Mouse (Mus musculus) cortical plate, adult 2 months (tissue): ENCODE measurements around the gene Taf1c. TPM values are rescaled to one million over a fixed set of nuclear protein-coding genes. Genes with fewer than 3 reads are reported as not detected.

Source experiments
- H3K27ac ChIP-seq: fragments of 200-500 bp; 2 replicates; pipeline ENCODE4 v1.5.1; 2012; ENCODE audit warnings: low read length, control low read depth, inconsistent platforms; ENCODE audit not compliant: insufficient read depth
- H3K4me1 ChIP-seq: fragments of 200-500 bp; 2 replicates; pipeline ENCODE4 v1.6.1; 2011; ENCODE audit warnings: low read length; ENCODE audit not compliant: control insufficient read depth, insufficient read depth
- H3K4me3 ChIP-seq: fragments of 200-500 bp; 2 replicates; pipeline ENCODE4 v1.5.1; 2011; ENCODE audit warnings: mild to moderate bottlenecking, low read length, control low read depth; ENCODE audit not compliant: insufficient read depth
- CTCF ChIP-seq: fragments of 200-500 bp; IDR thresholded peaks from 2 replicates; pipeline ENCODE4 v1.5.1; 2011; ENCODE audit warnings: mild to moderate bottlenecking, control low read depth, low read length; ENCODE audit not compliant: insufficient read depth; ENCODE audit errors: extremely low read depth
- POLR2A ChIP-seq: fragments of 200-500 bp; IDR thresholded peaks from 2 replicates; pipeline ENCODE4 v1.6.1; 2011; ENCODE audit warnings: mild to moderate bottlenecking, low read length, control low read depth; ENCODE audit not compliant: insufficient read depth; ENCODE audit errors: extremely low read depth
- polyA plus RNA-seq: library from polyadenylated mRNA; depleted of rRNA; stranded (reverse); fragments of >200 nt; gene quantifications from 2 replicates; pipeline ENCODE4 v1.2.3, GENCODE M21; 2012

Gene Taf1c
- polyA plus RNA-seq, 1 experiment = 16.6 TPM

DNA sequence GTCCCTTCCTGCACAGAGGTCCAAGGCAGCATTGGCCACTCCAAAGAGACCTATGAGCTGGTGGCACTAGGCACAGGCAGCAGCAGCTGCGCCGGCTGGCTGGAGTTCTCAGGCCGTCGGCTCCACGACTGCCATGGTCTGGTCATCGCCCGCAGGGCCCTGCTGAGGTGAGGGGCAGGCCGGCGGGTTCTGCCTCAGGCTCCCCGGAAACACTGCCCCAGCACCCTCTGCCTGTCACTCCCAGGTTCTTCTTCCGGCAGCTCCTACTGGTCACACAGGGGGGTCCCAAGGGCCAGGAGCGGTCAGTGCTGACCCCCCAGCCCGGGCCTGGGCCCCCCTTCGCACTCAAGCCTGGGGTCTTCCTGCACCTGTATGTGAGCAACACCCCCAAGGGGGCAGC is 10.1 kb upstream of the Taf1c start:
- Histone ChIP-seq H3K4me1 (no peaks in the 10 kb centered on the region), H3K4me3 (no peak overlapping the region)
- TF ChIP-seq POLR2A (no peak), CTCF (no peak)

DNA sequence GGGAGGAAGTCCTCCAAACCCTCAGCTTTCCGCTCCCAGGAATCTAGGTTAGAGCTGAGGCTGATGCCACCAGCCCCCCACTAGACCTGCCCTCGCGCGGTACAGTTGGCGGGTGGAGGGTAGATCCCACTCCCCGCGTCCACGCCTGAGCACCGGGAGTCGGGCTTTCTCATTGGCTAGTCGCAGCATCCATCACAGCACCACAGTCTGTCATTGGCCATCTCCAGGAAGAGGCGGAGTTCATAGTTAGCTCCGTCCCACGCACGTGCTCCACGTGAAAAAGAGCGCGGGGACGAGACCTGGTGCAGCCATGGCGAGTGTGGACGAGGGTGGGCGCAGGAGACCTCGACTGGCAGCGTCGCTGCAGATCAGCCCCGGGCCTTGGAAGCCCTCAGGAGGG is 7.4 kb upstream of the Taf1c start, which contains the start of gene Adad2:
Gene Adad2 (plus strand): TSS at position 277 of the 400 bp plus-strand sequence.
- TF ChIP-seq POLR2A = no peak
- no peak for TF ChIP-seq CTCF
- Histone ChIP-seq H3K4me3 (no peak within 1 kb of the TSS), H3K27ac (no peak within 1 kb of the TSS), H3K4me1 (no peaks in the 10 kb centered on the region)

More for the DNA sequence above, 10.1 kb upstream of the Taf1c start:
- H3K27ac ChIP-seq = no peak overlapping the region

DNA sequence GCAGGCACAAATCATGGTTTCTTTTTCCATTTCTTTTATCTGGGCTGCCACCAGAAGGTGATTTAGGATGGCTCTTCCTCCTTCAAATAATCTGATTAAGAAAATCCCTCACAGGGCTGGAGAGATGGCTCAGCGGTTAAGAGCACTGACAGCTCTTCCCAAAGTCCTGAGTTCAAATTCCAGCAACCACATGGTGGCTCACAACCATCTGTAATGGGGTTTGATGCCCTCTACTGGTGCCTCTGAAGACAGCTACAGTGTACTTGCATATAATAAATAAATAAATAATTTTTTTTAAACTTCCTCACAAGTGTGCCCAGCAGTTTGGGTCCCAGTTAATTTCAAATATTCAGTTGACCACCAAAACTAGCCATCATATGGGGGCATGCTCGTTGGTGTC is 1.2 kb upstream of the Taf1c start:
- H3K27ac ChIP-seq = no peak overlapping the region
- H3K4me3 ChIP-seq = no peak overlapping the region
- peaks cover 3% of the 10 kb centered on the region for H3K4me1 ChIP-seq

DNA sequence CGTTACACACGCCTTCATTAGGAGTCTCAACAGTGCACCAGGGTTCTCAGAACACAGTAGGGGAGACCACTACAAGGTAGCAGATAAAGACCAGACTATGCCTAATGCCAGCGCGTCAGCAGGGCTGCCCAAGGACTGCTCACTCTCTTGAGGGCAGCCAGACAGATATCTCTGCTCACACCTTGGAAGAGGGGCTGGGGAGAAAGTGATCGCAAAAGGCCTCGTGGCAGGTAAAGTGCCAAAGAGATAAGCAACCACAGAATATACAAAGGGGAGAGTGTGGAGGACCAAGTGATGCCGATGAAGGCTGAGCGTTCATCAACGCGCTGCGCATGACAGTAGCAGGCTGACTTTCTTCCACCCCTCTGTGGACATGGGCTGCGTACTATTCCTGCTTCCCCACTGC is 621 bp downstream of the Taf1c start:
- Histone ChIP-seq H3K4me3 (peak overlapping the region; percentile 53), H3K4me1 (peaks cover 3% of the 10 kb centered on the region), H3K27ac (no peak overlapping the region)
- TF ChIP-seq POLR2A (no peak), CTCF (no peak)

More for the DNA sequence above, 1.2 kb upstream of the Taf1c start:
- TF ChIP-seq POLR2A (no peak), CTCF (no peak)

DNA sequence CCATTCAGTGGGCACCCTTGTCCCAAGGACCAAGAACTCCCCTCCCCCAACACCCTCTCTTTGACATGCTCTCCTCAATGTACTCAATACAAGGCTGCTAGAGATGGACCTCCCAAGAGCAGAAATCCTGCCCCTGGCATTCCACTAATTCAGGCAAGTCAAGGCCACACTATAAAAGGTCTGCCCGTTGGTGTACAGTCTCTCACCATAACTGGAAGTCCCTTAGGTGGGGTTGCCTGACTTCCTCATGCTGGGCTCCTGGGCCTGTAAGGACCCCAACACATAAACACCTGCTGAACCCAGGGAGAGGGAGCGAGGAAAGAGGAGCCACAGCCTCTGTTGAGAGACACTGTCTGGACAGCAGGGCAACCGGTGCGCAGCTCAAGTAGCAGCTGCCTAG is 1.3 kb downstream of the Taf1c start:
- TF ChIP-seq POLR2A = no peak
- no peak for TF ChIP-seq CTCF
- Histone ChIP-seq H3K4me1 (peaks cover 3% of the 10 kb centered on the region), H3K27ac (no peak overlapping the region), H3K4me3 (peak overlapping the region; percentile 53; the same call in 1 of the 2 replicates)

DNA sequence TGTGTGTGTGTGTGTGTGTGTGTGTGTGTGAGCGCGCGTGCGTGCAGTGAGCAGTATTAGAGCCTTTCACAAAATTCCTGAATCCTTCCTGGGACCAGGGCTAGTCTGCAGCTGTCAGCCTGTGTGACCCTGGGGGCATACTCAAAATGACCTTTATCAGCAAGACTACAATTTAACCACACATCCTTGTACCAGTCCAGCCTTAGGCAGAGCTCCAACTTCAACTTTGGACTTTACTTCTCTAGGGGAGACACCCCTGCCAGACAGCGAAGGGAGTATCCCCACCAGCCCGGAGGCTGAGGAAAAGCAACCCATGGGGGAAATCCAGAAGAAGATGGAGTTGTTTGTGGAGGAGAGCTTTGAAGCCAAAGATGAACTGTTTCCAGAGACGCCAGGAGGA is 13.6 kb downstream of the Taf1c start:
- Histone ChIP-seq H3K4me1 (no peaks in the 10 kb centered on the region), H3K27ac (no peak overlapping the region), H3K4me3 (no peak overlapping the region)
- no peak for TF ChIP-seq CTCF
- no peak for TF ChIP-seq POLR2A

DNA sequence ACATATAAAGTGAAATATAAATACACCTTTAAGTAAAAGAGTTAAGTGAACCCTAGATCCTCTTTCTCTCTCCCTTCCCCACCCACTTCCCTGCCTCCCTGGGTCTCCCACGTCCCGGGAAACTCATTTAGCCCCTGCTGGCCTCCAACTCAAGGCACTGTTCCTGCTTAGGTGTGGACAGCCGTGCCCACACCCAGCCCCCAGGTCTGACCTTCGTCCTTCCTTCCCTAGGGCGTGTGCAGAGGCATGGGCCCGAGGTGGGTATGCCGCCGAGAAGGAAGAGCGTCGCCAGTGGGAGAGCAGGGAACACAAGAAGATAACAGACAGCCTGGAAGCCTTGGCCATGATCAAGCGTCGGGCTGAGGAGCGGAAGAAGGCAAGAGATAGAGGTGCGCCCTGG is 14.7 kb downstream of the Taf1c start:
- Histone ChIP-seq H3K4me3 (no peak overlapping the region), H3K4me1 (no peaks in the 10 kb centered on the region), H3K27ac (no peak overlapping the region)
- no peak for TF ChIP-seq POLR2A
- no peak for TF ChIP-seq CTCF

DNA sequence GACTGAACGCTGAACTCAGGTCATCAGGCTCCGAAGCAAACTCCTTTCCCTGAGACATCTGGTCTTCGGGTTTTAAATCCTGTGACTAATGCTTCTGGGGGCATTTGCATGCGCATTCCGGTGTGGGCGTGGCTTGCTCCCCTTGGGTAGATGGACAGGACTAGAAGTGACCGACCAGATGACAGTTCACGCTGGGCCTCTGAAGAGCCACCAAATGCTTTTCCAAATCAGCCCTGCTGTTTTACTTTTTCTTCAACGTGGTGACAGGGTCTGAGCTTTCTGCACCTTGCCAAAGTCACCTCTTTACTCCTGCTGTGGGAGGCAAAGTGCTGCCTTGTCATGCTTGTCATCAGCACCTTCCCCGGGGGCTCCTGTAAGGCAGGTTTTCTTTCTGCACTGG is 16.2 kb downstream of the Taf1c start:
- H3K4me3 ChIP-seq = no peak overlapping the region
- TF ChIP-seq POLR2A = no peak
- no peak for TF ChIP-seq CTCF

DNA sequence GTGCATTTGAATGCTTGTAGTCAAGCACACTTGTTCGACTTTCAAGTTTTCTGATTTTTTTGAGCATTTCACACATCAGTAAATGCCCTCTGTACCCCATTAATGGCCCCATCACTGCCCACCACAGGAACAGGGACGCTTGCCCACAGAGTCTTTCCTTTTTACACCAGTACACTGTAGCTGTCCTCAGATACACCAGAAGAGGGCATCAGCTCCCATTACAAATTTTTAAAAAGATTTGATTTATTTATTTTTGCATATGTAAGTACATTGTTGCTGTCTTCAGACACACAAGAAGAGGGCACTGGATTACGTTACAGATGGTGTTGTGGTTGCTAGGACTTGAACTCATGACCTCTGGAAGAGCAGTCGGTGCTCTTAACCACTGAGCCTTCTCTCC is 16.7 kb downstream of the Taf1c start:
- Histone ChIP-seq H3K4me3 (no peak overlapping the region), H3K27ac (no peak overlapping the region), H3K4me1 (no peaks in the 10 kb centered on the region)
- TF ChIP-seq POLR2A (no peak), CTCF (no peak)

More for the DNA sequence above, 16.2 kb downstream of the Taf1c start:
- H3K27ac ChIP-seq = no peak overlapping the region
- H3K4me1 ChIP-seq = no peaks in the 10 kb centered on the region

DNA sequence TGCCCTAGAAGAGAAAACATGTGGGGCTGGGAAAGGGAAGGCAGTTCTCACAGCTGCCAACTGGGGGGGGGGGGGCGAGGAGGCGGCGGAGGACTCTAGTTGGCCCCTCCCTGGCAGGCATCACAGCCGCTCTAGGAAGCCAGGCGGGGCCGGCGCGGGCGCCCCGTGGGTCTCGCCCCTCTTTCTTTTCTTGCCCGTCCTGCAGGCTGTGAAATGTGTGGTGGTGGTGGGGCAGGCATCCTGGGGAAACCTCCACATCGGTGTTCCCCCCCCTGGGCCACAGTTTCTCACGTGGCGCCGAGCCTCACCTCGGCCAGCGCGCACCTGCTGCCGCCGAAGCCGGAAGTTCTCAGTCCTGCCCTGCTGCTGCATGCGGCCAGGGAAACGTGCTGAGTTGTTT is 19.1 kb downstream of the Taf1c start:
- no peak for TF ChIP-seq POLR2A
- TF ChIP-seq CTCF = no peak
- H3K4me3 ChIP-seq = no peak overlapping the region
- no peak overlapping the region for H3K27ac ChIP-seq
- H3K4me1 ChIP-seq = no peaks in the 10 kb centered on the region

DNA sequence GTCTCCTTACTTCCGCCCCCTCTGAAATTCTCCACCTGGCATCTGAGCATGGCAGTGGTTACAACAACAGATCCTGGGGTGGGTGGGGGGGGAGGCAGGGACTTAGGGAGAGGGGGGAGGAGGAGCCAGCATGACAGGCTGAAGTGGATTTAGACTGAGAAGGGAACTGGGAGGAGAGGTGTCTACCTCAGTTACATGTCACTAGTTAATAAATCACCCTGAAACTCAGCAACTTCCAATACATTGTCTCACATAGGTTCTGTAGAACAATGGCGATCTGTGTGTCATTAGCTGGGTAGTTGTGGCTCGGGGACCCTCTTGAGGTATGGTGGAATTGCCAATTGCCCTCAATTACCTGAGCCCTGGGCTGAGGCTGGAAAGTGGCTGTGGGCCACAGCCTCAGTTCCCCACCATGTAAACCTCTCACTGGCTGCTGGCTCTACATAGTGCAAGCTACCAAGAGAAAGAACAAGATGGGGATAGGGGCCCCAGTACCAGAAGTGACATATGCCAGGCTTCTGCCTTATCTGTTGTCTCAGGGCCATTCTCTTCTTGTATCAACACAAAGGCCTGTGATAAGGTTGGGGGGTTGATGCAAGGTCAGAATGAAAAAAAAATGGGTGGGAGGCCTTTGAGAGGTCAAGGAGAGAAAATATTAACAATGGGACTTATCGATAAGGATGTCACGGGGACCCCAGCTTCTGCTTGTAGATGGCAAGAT is 24.4 kb downstream of the Taf1c start:
- Histone ChIP-seq H3K4me1 (no peaks in the 10 kb centered on the region), H3K27ac (no peak overlapping the region), H3K4me3 (no peak overlapping the region)
- TF ChIP-seq POLR2A (no peak), CTCF (no peak)

DNA sequence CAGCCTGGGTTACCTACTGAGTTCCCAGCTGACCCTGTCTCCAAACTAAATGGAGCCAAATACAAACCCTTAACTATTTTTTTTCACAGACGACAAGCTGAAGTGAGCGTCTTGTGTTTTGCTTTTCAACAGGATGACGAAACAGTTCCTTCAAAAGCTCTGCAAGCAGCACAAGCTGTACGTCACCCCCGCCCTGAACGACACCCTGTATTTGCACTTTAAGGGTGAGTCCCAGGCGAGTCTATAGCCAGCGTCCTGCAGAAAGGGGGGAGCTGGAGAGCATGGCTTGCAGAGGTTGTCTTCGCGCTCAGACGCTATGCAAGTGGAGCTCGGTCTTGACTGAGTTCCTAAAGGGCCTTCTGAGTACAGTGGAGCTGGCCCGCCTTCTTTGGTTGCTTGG is 25.9 kb downstream of the Taf1c start:
- H3K4me1 ChIP-seq = peaks cover 1% of the 10 kb centered on the region; the same call in 1 of the 2 replicates
- no peak overlapping the region for H3K4me3 ChIP-seq
- TF ChIP-seq CTCF (no peak), POLR2A (no peak)
- no peak overlapping the region for H3K27ac ChIP-seq
